Mouse (Mus musculus) adrenal gland, adult 18-20 months (tissue): ENCODE measurements around the gene Rhbdd3. TPM values are rescaled to one million over a fixed set of nuclear protein-coding genes. Genes with fewer than 3 reads are reported as not detected.
A peak's percentile ranks its signal among the peaks of the same experiment; 100 is the strongest.

Experiments
- DNase-seq, 2 experiments: peaks; one replicate each; pipeline ENCODE4 v3.0.0; 2021 to 2022; ENCODE audit warnings: low spot score in 2 of 2
- long read RNA-seq, 2 experiments: library from polyadenylated mRNA; stranded (forward); transcript quantifications; one replicate each; pipeline ENCODE4 v2.0.0; 2021
- total RNA-seq, 2 experiments: library from RNA; stranded (reverse); gene quantifications; 1 replicate in 1 of 2; 2 replicates in 1 of 2; pipeline ENCODE4 v1.2.3; 2021

The Rhbdd3 gene
- total RNA-seq = 10 to 100 TPM; 16.3 to 19.5 TPM
- long read RNA-seq, experiment 1, transcript Rhbdd3-202 (9 exons, 2,333 nt) = major isoform, 14 of 26 reads
- long read RNA-seq, experiment 1, partial matches to known transcripts = 6 of 26 reads
- long read RNA-seq, experiment 1, other reads (novel, unspliced or antisense) = 5 of 26 reads
- long read RNA-seq, experiment 2, transcript Rhbdd3-202 (9 exons, 2,333 nt) = major isoform, 33 of 66 reads
- long read RNA-seq, experiment 2, partial matches to known transcripts = 15 of 66 reads
- long read RNA-seq, experiment 2, other reads (novel, unspliced or antisense) = 12 of 66 reads

DNA sequence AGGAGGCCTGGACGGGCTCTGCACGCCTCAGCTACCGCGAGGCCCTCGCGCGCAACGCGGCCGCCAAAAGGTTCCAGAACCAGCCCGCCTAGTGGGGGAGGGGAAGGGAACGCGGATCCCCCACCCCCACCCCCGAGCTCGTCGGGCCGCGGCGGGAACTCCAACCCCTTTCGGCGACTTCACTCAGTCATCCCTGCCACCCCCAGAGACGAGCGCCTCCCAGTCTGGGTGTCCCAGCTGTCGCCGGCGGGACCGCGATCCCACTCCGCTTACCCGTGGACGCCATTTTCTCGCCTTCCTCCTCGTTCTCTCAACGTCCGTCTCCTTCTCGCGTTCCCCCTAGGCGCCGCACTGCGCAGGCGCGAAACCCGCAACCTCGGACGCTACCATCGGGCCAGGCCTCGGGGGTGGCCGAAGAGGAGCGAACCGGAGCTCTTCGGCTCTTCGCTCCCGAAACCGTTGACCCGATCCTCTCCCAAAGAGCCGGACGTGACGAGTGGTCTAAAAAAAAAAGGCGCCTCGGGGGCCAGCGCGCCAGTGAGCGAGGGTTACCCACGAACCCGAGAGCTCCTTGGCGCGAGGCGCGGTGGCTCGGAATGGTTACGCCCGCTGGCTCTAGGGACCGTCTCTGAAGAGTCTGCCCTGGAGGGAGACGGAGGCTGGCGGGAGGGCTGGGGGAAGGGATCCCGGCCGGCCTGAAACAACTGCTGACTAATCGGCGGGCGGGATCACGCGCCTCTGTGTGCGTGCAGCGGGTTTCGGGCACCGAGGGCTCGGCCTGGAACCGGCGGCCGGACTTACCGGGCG, at the start of gene Rhbdd3, which contains the start of gene Ewsr1:
TSS of gene Rhbdd3 (plus strand) at position 191 of the 807 bp plus-strand sequence.
TSS of gene Ewsr1 (minus strand) at position 531 of the 807 bp plus-strand sequence.
- peak; percentile 99 for DNase-seq

DNA sequence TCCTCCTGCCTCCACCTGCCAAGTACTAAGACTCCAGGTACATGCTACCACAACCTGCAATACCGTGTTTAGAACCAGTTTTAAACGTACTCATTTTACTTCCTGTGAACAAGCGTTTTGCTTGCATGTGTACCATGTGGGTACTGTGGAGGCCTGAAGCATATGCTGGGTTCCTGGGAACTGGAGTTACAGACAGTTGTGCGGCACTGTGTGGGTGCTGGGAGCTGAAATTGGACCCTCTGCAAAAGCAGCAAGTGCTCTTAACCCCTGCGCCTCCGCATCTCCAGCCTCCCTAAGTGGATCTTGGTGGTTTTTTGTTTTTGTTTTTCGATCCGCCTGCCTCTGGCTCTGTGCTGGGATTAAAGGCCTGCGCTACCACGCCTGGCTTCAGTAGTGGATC, 47.1 kb upstream of the Rhbdd3 start:
- no peak for DNase-seq

DNA sequence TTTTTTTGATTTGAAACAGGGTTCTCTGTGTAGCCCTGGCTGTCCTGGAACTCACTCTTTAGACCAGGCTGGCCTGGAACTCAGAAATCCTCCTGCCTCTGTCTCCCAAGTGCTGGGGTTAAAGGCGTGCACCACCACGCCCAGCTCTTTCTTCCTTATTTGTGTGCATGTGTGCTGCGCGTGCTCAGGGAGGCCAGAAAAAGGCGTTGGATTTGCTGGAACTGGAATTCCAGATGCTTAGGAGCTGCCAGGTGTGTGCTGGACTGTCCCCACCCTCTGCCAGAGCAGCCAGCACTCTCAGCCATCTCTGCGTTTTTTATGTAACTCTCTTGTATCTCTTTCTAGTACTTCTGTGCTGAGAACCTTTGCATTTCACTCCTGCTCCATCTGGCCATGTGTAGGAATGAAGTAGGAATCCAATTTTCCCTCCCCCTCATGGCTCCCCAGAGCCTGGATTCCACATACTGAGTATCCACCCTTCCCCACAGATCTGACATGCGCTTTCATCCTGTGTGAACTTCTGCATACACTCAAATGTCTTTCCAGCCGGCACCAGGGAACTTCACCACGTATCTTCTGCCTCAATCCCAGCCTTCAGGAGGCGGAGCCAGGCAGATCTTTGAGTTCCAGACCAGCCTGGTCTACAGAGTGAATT, 46.4 kb upstream of the Rhbdd3 start:
- DNase-seq = no peak

DNA sequence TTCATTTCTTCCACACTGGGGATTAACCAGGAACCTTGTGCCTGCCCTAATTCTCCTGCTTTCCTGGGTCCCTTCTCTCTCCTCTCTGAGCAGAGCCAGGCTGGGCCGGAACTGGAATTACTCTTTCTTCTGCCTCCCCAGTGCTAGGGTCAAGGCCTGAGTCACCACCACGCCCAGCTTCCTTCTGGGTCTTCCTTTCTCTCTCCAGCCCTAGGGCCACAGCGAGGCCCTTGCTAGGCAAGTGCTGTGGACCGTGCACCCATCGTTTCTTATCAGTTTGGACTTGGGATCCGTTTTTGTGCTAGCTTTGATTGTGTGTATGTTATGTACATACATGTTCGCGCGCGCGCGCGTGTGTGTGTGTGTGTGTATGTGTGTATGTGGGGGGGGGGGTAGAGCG, 44.6 kb upstream of the Rhbdd3 start:
- DNase-seq = no peak

DNA sequence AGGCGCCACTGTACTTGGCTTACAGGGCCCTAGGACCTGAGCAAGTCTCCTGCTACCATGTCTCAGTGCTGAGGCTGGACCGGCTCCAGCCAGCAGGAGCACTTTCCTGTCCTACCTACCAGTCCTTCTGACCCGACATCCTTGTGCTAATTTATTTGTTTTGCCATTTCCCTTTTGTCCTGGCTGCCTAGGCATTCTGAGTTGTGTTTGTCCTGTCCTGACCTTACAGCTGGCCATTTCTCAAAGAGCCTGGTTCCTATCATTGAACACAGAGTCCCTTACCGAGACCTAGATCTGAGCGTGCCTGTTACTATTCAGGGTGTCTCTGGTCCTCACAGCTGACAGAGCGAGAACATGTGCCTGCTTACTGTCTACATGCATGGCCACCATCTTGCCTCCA, 43.9 kb upstream of the Rhbdd3 start:
- DNase-seq = no peak

DNA sequence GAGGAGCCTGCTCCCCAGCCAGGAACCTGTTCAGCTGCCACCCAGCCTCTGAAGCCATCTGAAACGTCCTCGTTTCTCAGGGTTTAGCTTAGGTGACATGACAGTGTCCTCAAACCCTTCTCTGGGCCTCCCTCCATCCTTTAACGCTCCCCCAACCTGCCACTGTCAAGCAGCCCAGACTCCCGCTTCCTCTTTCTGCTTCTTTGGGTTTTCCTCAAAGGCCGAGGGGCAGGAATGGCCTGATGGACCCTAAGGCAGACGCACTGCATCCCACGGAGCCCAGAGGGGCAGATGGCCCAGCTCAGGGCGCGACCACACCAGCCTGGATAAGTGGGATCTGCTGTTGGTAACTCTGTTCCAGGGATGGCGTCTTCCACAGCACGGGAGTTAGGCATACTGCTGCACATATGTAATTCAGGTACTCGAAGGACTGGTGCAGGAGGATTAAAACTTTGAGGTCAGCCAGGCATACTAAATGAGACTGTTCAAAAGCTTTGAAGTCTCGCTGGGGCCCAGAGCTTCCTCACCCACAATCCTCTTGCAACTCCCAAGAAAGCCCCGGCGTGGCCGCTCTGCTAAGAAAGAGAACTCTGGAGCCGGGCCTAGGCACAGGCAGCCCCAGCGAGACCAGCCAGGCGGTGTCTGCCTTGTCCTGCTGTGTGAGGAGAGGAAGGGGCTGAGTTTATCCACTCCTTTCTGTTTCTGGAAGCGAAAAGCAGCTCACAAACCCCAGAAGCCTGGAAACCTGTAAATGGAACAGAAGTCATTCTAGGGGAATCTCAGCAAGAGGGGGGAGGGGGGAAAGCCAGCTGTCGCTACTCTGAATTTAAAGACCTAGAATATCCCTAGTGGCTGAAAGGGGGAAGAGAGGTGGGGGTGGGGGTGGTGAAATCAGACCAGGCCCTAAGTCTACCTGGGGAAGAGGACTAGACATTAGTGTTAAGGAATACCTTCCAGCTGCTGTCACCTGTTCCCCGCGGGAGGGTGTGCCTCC, 42.5 kb upstream of the Rhbdd3 start:
- no peak for DNase-seq

DNA sequence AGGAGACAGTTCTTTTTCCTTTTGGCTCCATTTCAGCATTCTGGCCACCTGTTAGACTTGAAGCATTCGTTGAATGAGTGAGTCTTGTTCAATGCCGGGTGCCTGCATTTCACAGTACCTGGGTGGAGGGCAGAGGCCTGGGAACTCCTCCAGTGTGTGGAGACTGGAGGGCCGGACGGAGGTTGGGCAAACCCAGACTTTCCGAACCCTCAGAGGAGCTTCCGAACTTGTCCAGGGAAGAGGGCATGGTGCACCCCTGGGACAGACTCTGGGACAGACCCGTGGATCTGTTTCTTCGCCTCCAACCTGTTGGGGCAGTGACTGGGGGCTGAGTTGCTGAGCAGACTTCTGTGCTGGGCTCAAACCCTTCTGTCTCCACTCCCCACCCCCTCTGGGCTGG, 41.7 kb upstream of the Rhbdd3 start:
- DNase-seq = no peak

DNA sequence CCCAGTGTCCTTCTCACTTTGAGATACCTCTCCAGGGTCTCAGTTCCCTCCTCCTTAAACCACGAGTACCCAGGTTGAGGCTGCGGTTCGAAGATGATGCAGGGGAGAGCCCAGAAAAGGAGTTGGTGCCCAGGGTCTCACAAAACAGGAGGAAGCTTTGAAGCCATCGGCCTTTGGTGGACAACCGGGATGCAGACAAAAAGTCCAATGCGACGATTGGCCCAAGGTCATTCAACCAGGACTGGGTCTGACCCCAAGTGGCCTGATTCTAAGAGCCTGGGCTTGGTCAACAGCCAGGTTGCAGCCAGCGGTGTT, 41.2 kb upstream of the Rhbdd3 start:
- no peak for DNase-seq

DNA sequence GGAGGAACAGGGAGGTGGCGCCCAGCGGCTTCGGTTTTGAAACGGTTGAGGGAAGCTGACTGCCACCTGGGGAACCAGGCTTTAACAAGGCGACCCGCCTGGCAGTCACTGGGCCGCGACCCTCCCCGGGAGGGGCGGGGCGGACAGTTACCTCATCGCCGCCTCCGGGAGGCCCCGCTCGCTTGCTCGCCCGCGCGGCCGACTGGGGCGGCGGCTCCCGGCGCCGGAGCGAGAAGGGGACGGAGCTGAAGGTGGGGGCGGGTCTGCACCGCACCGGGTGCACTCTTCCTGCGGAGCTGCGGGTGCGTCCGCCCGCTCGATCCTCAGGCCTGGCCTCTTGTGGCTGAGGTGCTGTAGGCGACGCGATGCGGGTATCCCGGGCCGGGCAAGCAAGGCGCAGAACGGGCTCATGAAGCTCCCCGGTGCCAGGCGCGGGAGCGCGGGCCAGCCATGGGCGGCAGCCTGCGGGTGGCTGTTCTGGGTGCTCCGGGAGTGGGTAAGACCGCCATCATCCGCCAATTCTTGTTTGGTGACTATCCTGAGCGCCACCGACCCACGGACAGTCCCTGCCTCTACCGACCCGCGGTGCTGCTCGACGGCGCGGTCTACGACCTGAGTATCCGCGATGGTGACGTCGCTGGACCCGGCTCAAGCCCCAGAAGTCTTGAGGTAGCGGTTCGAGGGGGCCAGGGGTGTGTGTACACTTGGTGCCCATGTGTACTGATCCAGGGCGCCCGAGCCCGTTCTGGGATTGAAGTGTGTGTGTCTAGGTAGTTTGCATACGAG, 40.7 kb upstream of the Rhbdd3 start, which contains the start of gene Rasl10a:
TSS of gene Rasl10a (plus strand) at position 273 of the 786 bp plus-strand sequence.
- DNase-seq = no peak

DNA sequence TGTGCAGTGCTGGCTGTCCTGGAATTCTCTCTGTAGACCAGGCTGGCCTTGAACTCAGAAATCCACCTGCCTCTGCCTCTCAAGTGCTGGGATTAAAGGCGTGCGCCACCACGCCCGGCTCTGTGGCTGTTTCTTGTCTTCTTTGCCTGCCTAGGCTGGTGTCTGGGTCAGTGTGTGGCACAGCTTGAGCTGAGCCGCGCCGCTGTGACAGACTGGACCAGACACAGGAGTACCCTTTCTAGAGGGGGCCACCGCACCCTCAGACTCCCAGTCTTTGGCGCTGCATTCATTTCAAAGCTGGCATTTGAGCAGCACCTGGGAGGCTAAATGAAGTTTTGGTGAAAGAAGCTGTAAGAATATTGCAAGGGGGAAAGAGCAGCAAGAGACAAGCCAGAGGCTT, 39.9 kb upstream of the Rhbdd3 start:
- DNase-seq = no peak

DNA sequence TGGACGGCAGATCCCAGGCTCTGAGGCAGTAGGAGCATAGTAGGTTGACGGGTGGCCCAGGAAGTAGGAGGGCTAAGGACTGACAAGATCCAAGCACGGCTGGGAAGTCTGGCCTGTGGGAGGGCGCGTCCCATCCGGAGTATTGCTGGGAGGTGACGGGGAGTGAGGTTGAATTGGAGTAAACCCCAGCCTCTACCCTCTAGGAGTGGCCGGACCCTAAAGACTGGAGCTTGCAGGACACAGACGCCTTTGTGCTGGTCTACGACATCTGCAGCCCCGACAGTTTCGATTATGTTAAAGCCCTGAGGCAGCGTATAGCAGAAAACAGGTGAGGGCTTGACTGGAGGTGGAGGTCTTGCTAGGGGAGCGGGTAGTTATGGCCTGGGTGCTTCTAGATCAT, 39.5 kb upstream of the Rhbdd3 start:
- no peak for DNase-seq

DNA sequence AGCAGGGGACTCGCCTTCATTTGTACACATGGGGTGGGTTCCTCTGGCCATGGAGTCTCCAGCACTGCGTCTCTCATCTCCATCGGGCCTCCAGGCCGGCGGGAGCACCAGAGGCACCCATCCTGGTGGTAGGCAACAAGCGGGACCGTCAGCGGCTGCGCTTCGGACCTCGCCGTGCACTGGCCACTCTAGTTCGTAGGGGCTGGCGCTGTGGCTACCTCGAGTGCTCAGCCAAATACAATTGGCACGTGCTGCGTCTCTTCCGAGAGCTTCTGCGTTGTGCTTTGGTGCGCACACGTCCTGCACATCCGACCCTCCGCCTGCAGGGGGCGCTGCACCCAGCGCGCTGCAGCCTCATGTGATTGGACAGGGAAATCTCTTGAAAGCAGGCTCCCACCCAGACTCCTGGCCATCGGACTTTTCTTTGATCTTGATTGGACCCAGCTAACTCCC, 39.0 kb upstream of the Rhbdd3 start:
- DNase-seq = no peak

DNA sequence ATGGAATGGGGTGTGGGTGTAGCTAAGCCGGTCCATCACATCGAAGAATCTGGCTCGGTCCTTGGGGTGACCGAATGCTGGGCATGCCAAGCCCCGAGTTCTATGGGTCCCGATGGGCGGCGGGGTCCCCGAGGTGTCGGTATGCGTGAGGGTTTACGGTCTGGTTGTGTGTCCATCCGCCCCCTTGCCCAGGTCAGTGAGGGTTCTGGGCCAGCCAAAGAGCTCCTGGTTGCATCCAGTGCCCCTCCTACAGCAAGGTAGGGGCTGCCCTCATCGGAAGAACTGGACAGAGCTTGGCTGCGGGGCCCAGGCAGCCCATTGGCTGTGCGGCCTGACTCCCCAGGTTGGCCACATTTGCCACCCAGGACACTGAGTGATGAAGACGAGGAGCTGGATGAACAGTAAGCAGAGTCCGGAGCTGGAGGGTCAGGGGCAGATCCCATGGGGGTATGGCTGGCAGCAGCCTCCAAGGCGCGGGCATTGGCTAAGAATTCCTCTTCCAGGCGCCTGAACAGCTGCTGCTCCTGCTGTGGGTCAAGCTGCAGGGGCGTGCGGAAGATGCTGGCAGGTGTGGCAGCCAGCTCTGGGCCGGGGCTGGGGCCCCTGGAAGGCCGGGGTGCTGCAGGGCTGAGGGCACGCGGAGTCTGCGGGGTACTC, 37.8 kb upstream of the Rhbdd3 start:
- no peak for DNase-seq

DNA sequence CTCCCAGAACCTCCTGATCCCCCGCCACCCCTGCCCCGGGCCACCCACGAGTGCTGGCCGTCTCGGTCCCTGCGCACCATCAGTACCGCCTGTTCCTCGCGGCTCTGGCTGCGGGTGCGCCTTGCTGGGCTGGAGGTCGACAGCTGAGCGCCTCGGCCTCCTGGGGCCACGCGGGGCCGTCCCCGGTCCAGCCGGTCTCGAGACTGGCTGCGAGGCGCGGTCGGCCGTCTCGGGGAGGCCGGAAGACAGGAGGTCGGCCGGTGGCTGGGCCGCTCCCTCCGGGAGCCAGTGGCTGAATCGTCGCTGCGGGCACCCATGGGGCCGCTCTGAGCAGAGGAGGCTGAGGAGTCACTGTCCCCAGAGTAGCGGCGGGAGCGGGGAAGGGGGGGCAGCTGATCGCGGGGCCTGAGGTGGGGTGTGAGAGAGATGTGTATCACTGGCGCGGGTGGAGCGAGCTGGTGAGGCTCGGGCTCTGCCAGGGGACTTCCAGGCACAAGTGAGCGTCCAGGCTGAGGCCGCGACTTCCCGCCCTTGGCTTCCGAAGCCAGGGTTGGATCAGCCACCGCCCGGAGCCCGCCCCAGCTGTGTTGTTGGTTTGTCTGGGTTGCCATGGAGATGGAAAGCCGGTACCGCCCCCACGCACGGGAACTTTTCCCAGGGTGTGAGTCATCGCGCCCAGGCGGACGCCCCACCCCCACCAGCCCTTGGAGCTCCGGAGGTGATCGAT, 37.1 kb upstream of the Rhbdd3 start:
- DNase-seq = peak; percentile 96 to 97

DNA sequence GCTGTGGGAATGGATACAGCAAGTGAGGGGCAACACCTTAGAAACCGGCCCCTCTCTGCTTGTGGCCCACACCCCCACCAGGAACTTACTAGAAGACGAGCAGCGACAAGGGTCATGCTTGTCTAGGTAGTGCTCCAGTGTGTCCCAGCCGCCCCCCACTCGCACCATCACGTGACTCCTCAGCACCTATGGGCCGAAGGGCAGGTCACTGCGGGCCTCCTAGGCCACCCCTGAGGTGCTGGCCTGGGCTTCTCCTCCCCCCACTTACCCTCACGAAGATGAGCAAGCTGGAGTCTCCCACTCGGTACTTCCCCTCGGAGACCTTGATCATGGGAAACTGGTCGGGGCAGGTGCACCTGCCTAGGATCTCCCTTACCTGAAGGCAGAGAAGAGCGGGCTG, 36.4 kb upstream of the Rhbdd3 start:
- DNase-seq = no peak

DNA sequence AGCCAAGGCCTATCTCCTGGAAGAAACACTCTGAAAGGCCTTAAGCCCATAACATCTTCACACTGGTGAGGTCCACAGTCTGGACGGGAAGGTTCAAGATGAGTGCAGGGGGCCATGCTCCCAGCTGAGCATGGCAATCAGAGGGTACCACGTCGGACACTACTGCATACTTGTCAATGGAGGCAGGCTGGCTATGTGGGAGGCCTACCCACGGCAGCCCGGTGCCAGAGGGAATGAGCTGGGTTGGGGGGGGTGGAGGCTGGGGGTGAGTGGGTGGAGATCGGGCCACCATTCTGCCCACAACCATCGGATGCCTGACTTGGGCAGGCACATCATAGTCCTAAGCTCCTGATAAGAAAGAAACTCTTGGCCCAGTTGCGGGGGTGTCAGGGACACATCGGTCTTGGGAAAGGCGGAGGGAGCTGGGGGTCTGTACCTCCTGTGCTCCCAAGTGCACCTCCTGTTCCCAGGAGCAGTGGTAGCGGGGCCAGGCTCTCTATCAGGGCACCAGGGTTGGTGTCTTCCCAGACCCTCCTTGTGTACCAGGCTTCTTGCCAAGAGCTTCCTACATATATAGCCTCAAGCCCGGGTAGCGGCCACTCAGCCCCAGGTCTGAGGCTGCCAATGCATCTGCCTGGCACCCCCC, 35.7 kb upstream of the Rhbdd3 start:
- DNase-seq = no peak

DNA sequence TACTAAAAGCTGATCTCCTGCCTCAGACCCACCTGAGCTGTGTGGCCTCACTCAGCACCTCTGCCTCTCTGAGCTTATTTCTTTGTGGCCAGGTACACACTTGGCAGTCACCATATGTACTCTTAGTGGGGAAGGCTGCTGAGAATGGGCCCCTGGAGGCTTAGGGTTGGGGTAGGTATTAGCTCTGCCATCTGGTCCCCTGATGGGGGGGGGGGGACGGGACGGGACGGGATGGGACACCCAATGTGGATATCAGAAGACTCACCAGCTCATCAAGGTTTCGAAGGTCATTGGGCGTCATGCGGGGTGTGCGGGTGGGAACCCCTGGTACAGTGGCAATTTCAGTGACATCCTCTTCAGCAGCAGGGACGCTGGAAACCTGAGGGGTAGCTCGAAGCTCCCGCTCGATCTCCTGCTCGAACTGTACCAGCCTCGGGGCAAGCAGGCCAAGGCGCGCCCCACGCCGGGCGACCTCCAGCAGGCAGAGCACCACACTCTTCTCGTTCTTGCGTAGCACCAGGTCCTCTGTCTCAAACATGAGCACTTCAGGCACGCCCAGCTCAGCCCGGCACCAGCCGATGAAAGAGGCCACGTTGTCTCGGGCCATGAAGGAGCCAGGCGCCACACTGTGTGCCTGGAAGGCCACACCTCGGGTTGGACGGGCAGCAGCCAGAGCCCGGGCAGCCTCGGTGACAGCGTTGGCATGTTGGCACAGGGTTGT, 35.0 kb upstream of the Rhbdd3 start:
- no peak for DNase-seq
